Comparison of ENCODE assay signal across 10 mouse cellular contexts in genomic region chr6:128296750-128297393, GRCm38 (mm10). TPM values are rescaled to one million over a fixed set of nuclear protein-coding genes. Genes with fewer than 3 reads are reported as not detected.
DNase-seq lines count a peak whose midpoint lies in the region; ATAC-seq and TF ChIP-seq lines count a peak whose summit lies in the region.
"Had no signal": no experiment of that assay in that cellular context is flagged by ENCODE, and none has a peak within 500 bp of the region (broad histone marks: within the 10 kb centered on the region; RNA-seq: fewer than 3 reads in every experiment).

No protein-coding gene starts in this region.

- DNase-seq in hindbrain, postnatal 0 days (ENCODE audit: low spot score), result no peak
- no peak for DNase-seq in hindbrain, embryonic 14.5 days (ENCODE audit: low spot score)
- peak; percentile 50 for DNase-seq in ZHBTc4 (ENCODE audit: low read depth, low spot score)
- DNase-seq in urinary bladder, postnatal 14 days (ENCODE audit: low spot score), result no peak
- DNase-seq in spleen, adult 12 weeks (ENCODE audit: low spot score), result no peak

- no peak; the same call in 1 of the 2 replicates for ATAC-seq in hindbrain, postnatal 0 days
- ATAC-seq in hindbrain, embryonic 14.5 days (ENCODE audit: low FRiP score), result no peak
- no peak for ATAC-seq in embryonic facial prominence, embryonic 15.5 days (ENCODE audit: insufficient number of reproducible peaks, low FRiP score, low TSS enrichment, low read depth)

- no peaks in the 10 kb centered on the region for H3K36me3 ChIP-seq in hindbrain, postnatal 0 days (ENCODE audit: insufficient read depth, low read length)
- no peaks in the 10 kb centered on the region for H3K36me3 ChIP-seq in hindbrain, embryonic 14.5 days (replicated peaks; ENCODE audit: control insufficient read depth, insufficient read depth)
- peaks cover 5% of the 10 kb centered on the region; the same call in 1 of the 2 replicates for H3K36me3 ChIP-seq in E14TG2a.4 (ENCODE audit: insufficient read depth, low read length)
- H3K36me3 ChIP-seq in embryonic facial prominence, embryonic 15.5 days, result no peaks in the 10 kb centered on the region
- H3K36me3 ChIP-seq: liver, embryonic 15.5 days had no signal

- H3K27me3 ChIP-seq in hindbrain, postnatal 0 days (ENCODE audit: insufficient read depth, low read length), result peaks cover 15% of the 10 kb centered on the region; the same call in 1 of the 2 replicates
- H3K27me3 ChIP-seq in hindbrain, embryonic 14.5 days (ENCODE audit: control insufficient read depth, insufficient read depth, low read length), result peaks cover 40% of the 10 kb centered on the region
- H3K27me3 ChIP-seq in E14TG2a.4 (ENCODE audit: insufficient read depth, low read length), result peaks cover 41% of the 10 kb centered on the region
- peaks cover 18% of the 10 kb centered on the region for H3K27me3 ChIP-seq in embryonic facial prominence, embryonic 15.5 days

- H3K9me3 ChIP-seq in hindbrain, postnatal 0 days (ENCODE audit: low read length), result no peaks in the 10 kb centered on the region
- H3K9me3 ChIP-seq in hindbrain, embryonic 14.5 days (ENCODE audit: control insufficient read depth, low read length), result no peaks in the 10 kb centered on the region
- no peaks in the 10 kb centered on the region for H3K9me3 ChIP-seq in E14TG2a.4 (ENCODE audit: low read length)
- H3K9me3 ChIP-seq in embryonic facial prominence, embryonic 15.5 days (replicated peaks), result no peaks in the 10 kb centered on the region
- H3K9me3 ChIP-seq: liver, embryonic 15.5 days had no signal

- no peak for TF ChIP-seq CTCF in hindbrain, postnatal 0 days (IDR thresholded peaks at IDR 0.05; ENCODE audit: low read depth)
- TF ChIP-seq CTCF in E14TG2a.4 (conservative IDR thresholded peaks at IDR 0.05; ENCODE audit: low read length), result no peak

- H3K9ac ChIP-seq in hindbrain, postnatal 0 days (replicated peaks; ENCODE audit: low read length), result no peak overlapping the region
- H3K9ac ChIP-seq in hindbrain, embryonic 14.5 days, result no peak overlapping the region
- no peak overlapping the region for H3K9ac ChIP-seq in embryonic facial prominence, embryonic 15.5 days
- H3K9ac ChIP-seq: liver, embryonic 15.5 days had no signal

- H3K27ac ChIP-seq in hindbrain, postnatal 0 days, result 0 out of 2 replicates have a peak overlapping the region, but pooled peaks have one; percentile 11
- no peak overlapping the region for H3K27ac ChIP-seq in hindbrain, embryonic 14.5 days
- H3K27ac ChIP-seq in embryonic facial prominence, embryonic 15.5 days (replicated peaks), result peak overlapping the region; percentile 68
- H3K27ac ChIP-seq: liver, embryonic 15.5 days had no signal

- WGBS in hindbrain, postnatal 0 days, result 27% methylated on average over 11 of the region's 11 CpGs
- WGBS in hindbrain, embryonic 14.5 days, result 49% methylated on average over 11 of the region's 11 CpGs
- 28% methylated on average over 11 of the region's 11 CpGs for WGBS in embryonic facial prominence, embryonic 15.5 days

- peaks cover 19% of the 10 kb centered on the region for H3K4me1 ChIP-seq in hindbrain, postnatal 0 days (ENCODE audit: insufficient read depth, low read length)
- peaks cover 19% of the 10 kb centered on the region for H3K4me1 ChIP-seq in hindbrain, embryonic 14.5 days (replicated peaks; ENCODE audit: control insufficient read depth, insufficient read depth, low read length)
- peaks cover 85% of the 10 kb centered on the region for H3K4me1 ChIP-seq in E14TG2a.4 (replicated peaks; ENCODE audit: low read depth, low read length)
- peaks cover 48% of the 10 kb centered on the region for H3K4me1 ChIP-seq in embryonic facial prominence, embryonic 15.5 days
- H3K4me1 ChIP-seq: liver, embryonic 15.5 days had no signal

- H3K4me3 ChIP-seq in hindbrain, postnatal 0 days (ENCODE audit: low read length), result no peak overlapping the region
- no peak overlapping the region for H3K4me3 ChIP-seq in hindbrain, embryonic 14.5 days (replicated peaks; ENCODE audit: low read length)
- H3K4me3 ChIP-seq in E14TG2a.4 (replicated peaks; ENCODE audit: low read length), result peak overlapping the region; percentile 42
- no peak overlapping the region for H3K4me3 ChIP-seq in embryonic facial prominence, embryonic 15.5 days (replicated peaks)
- H3K4me3 ChIP-seq: liver, embryonic 15.5 days had no signal

- H3K4me2 ChIP-seq in hindbrain, postnatal 0 days (ENCODE audit: low read depth, low read length), result no peak overlapping the region
- H3K4me2 ChIP-seq in hindbrain, embryonic 14.5 days (replicated peaks), result no peak overlapping the region
- peak overlapping the region; percentile 21 for H3K4me2 ChIP-seq in embryonic facial prominence, embryonic 15.5 days (replicated peaks)
- H3K4me2 ChIP-seq: liver, embryonic 15.5 days had no signal

RNA-seq across cellular contexts. Expression of gene Tead4, which starts 3.8 kb away (rescaled TPM):
- 0.84 and 0.97 TPM in 2 replicates for total RNA-seq in hindbrain, postnatal 0 days (2014; rRNA removed)
- 0.45 and 0.77 TPM in 2 replicates for polyA plus RNA-seq in hindbrain, postnatal 0 days (2015; fragmentation: Nextera tagmentation; extraction: Ambion mirVana)
- polyA plus RNA-seq in hindbrain, embryonic 14.5 days (2014; fragmentation: Nextera tagmentation; extraction: Ambion mirVana), result 0.27 and 0.32 TPM in 2 replicates
- polyA plus RNA-seq in embryonic facial prominence, embryonic 15.5 days (2015; fragmentation: Nextera tagmentation; extraction: Ambion mirVana), result 7.4 and 8.1 TPM in 2 replicates
- total RNA-seq: common myeloid progenitor, adult 5-6 weeks; hematopoietic stem cell, adult 5-6 weeks had no signal

RNA-seq across cellular contexts. Expression of gene Tulp3, which starts 58.8 kb away (rescaled TPM):
- 12.8 and 16.4 TPM in 2 replicates for total RNA-seq in hindbrain, postnatal 0 days (2014; rRNA removed)
- 15.8 and 17.5 TPM in 2 replicates for polyA plus RNA-seq in hindbrain, postnatal 0 days (2015; fragmentation: Nextera tagmentation; extraction: Ambion mirVana)
- polyA plus RNA-seq in hindbrain, embryonic 14.5 days (2014; fragmentation: Nextera tagmentation; extraction: Ambion mirVana), result 14.3 and 20.0 TPM in 2 replicates
- polyA plus RNA-seq in embryonic facial prominence, embryonic 15.5 days (2015; fragmentation: Nextera tagmentation; extraction: Ambion mirVana), result 26.9 and 30.9 TPM in 2 replicates
